Mouse (Mus musculus): ENCODE results near the gene Ifi35. TPM values are rescaled to one million over a fixed set of nuclear protein-coding genes. Genes with fewer than 3 reads are reported as not detected.
"Not testable (repeated sequence)": the region's sequence is repeated elsewhere in the genome, so short reads cannot be mapped to it uniquely, and the experiment has no call there.

Gene Ifi35
- polyA plus RNA-seq, 1 experiment from 2014 or later = 2.3 TPM

GRCm38 (mm10) chr11:101449596-101449995, 1.4 kb downstream of the Ifi35 start:
- H3K9ac ChIP-seq (replicated peaks); H3K9me3 ChIP-seq; ATAC-seq; H3K27ac ChIP-seq; H3K4me3 ChIP-seq (replicated peaks); H3K4me2 ChIP-seq (replicated peaks); H3K4me1 ChIP-seq (replicated peaks); H3K27me3 ChIP-seq: not testable (repeated sequence)
- WGBS = 92% methylated on average over 4 of the region's 4 CpGs
- peaks cover 16% of the 10 kb centered on the region for H3K36me3 ChIP-seq

- Histone ChIP-seq H3K27ac (no peak overlapping the region), H3K4me3 (replicated peaks) (no peak overlapping the region), H3K4me1 (replicated peaks) (0 out of 2 replicates have a peak, but pooled peaks cover 5% of the 10 kb centered on the region), H3K27me3 (no peaks in the 10 kb centered on the region), H3K36me3 (peaks cover 10% of the 10 kb centered on the region), H3K9me3 (no peaks in the 10 kb centered on the region), H3K9ac (replicated peaks) (no peak overlapping the region), H3K4me2 (replicated peaks) (no peak overlapping the region)
- 86% methylated on average over 3 of the region's 3 CpGs for WGBS
- no peak for ATAC-seq
Observed at GRCm38 (mm10) chr11:101450394-101450793, 2.2 kb downstream of the Ifi35 start.

GRCm38 (mm10) chr11:101451536-101451935, 3.3 kb downstream of the Ifi35 start:
- 95% methylated on average over 10 of the region's 10 CpGs for WGBS
- Histone ChIP-seq H3K27ac (no peak overlapping the region), H3K36me3 (peaks cover 3% of the 10 kb centered on the region; the same call in 1 of the 2 replicates), H3K27me3 (no peaks in the 10 kb centered on the region), H3K4me1 (replicated peaks) (0 out of 2 replicates have a peak, but pooled peaks cover 5% of the 10 kb centered on the region), H3K4me3 (replicated peaks) (no peak overlapping the region), H3K4me2 (replicated peaks) (no peak overlapping the region), H3K9ac (replicated peaks) (no peak overlapping the region), H3K9me3 (no peaks in the 10 kb centered on the region)
- no peak for ATAC-seq

GRCm38 (mm10) chr11:101452093-101452774, 4.0 kb downstream of the Ifi35 start:
- peaks cover 4% of the 10 kb centered on the region for H3K36me3 ChIP-seq
- no peaks in the 10 kb centered on the region for H3K9me3 ChIP-seq
- no peak for ATAC-seq
- H3K9ac ChIP-seq (replicated peaks) = no peak overlapping the region
- no peak overlapping the region for H3K27ac ChIP-seq
- H3K4me1 ChIP-seq (replicated peaks) = 0 out of 2 replicates have a peak, but pooled peaks cover 5% of the 10 kb centered on the region
- no peaks in the 10 kb centered on the region for H3K27me3 ChIP-seq
- 78% methylated on average over 10 of the region's 10 CpGs for WGBS
- H3K4me2 ChIP-seq (replicated peaks) = no peak overlapping the region
- no peak overlapping the region for H3K4me3 ChIP-seq (replicated peaks)

GRCm38 (mm10) chr11:101454702-101455101, 6.5 kb downstream of the Ifi35 start:
- H3K9me3 ChIP-seq = no peaks in the 10 kb centered on the region
- H3K27me3 ChIP-seq = no peaks in the 10 kb centered on the region
- ATAC-seq = no peak; the same call in 1 of the 2 replicates
- no peak overlapping the region for H3K27ac ChIP-seq
- no peak overlapping the region for H3K9ac ChIP-seq (replicated peaks)
- no peak overlapping the region for H3K4me3 ChIP-seq (replicated peaks)
- peaks cover 28% of the 10 kb centered on the region for H3K36me3 ChIP-seq
- no peak overlapping the region for H3K4me2 ChIP-seq (replicated peaks)
- WGBS = 41% methylated on average over 6 of the region's 6 CpGs
- H3K4me1 ChIP-seq (replicated peaks) = 0 out of 2 replicates have a peak, but pooled peaks cover 5% of the 10 kb centered on the region

- H3K9ac ChIP-seq (replicated peaks) = no peak overlapping the region
- H3K27me3 ChIP-seq = no peaks in the 10 kb centered on the region
- H3K4me3 ChIP-seq (replicated peaks) = no peak overlapping the region
- H3K9me3 ChIP-seq = no peaks in the 10 kb centered on the region
- peaks cover 38% of the 10 kb centered on the region for H3K36me3 ChIP-seq
- 83% methylated on average over 7 of the region's 7 CpGs for WGBS
- no peak for ATAC-seq
- H3K27ac ChIP-seq = no peak overlapping the region
- no peak overlapping the region for H3K4me2 ChIP-seq (replicated peaks)
- 0 out of 2 replicates have a peak, but pooled peaks cover 8% of the 10 kb centered on the region for H3K4me1 ChIP-seq (replicated peaks)
Observed at GRCm38 (mm10) chr11:101455627-101456026, 7.4 kb downstream of the Ifi35 start.

GRCm38 (mm10) chr11:101457631-101458030, 9.4 kb downstream of the Ifi35 start:
- H3K9me3 ChIP-seq = no peaks in the 10 kb centered on the region
- no peak overlapping the region for H3K27ac ChIP-seq
- H3K36me3 ChIP-seq = peaks cover 58% of the 10 kb centered on the region
- ATAC-seq = no peak
- H3K9ac ChIP-seq (replicated peaks) = no peak overlapping the region
- H3K27me3 ChIP-seq = no peaks in the 10 kb centered on the region
- H3K4me3 ChIP-seq (replicated peaks) = no peak overlapping the region
- H3K4me2 ChIP-seq (replicated peaks) = no peak overlapping the region
- 94% methylated on average over 9 of the region's 9 CpGs for WGBS
- H3K4me1 ChIP-seq (replicated peaks) = peaks cover 17% of the 10 kb centered on the region

GRCm38 (mm10) chr11:101458217-101458616, 10.0 kb downstream of the Ifi35 start:
- Histone ChIP-seq H3K4me2 (replicated peaks) (no peak overlapping the region), H3K4me1 (replicated peaks) (peaks cover 23% of the 10 kb centered on the region), H3K9ac (replicated peaks) (no peak overlapping the region), H3K27me3 (no peaks in the 10 kb centered on the region), H3K4me3 (replicated peaks) (no peak overlapping the region), H3K9me3 (no peaks in the 10 kb centered on the region), H3K36me3 (peaks cover 58% of the 10 kb centered on the region), H3K27ac (no peak overlapping the region)
- no peak for ATAC-seq
- WGBS = 89% methylated on average over 12 of the region's 12 CpGs

GRCm38 (mm10) chr11:101459716-101460115, 11.5 kb downstream of the Ifi35 start:
- Histone ChIP-seq H3K4me1 (replicated peaks) (peaks cover 34% of the 10 kb centered on the region), H3K27me3 (no peaks in the 10 kb centered on the region), H3K9ac (replicated peaks) (0 out of 2 replicates have a peak overlapping the region, but pooled peaks have one; percentile 41), H3K9me3 (no peaks in the 10 kb centered on the region), H3K27ac (no peak overlapping the region), H3K4me3 (replicated peaks) (no peak overlapping the region), H3K36me3 (peaks cover 58% of the 10 kb centered on the region), H3K4me2 (replicated peaks) (no peak overlapping the region)
- ATAC-seq = no peak
- 43% methylated on average over 6 of the region's 6 CpGs for WGBS

- Histone ChIP-seq H3K4me2 (replicated peaks) (no peak overlapping the region), H3K36me3 (peaks cover 58% of the 10 kb centered on the region), H3K9me3 (no peaks in the 10 kb centered on the region), H3K4me3 (replicated peaks) (no peak overlapping the region), H3K27me3 (no peaks in the 10 kb centered on the region), H3K27ac (no peak overlapping the region), H3K4me1 (replicated peaks) (peaks cover 36% of the 10 kb centered on the region), H3K9ac (replicated peaks) (0 out of 2 replicates have a peak overlapping the region, but pooled peaks have one; percentile 41)
- ATAC-seq = no peak
- 93% methylated on average over 15 of the region's 15 CpGs for WGBS
Observed at GRCm38 (mm10) chr11:101460321-101460720, 12.1 kb downstream of the Ifi35 start.

- Histone ChIP-seq H3K27me3 (no peaks in the 10 kb centered on the region), H3K27ac (peak overlapping the region; percentile 63), H3K4me1 (replicated peaks) (peaks cover 47% of the 10 kb centered on the region), H3K9me3 (no peaks in the 10 kb centered on the region), H3K4me2 (replicated peaks) (peak overlapping the region; percentile 82), H3K36me3 (peaks cover 55% of the 10 kb centered on the region), H3K4me3 (replicated peaks) (no peak overlapping the region; the same call in 1 of the 2 replicates), H3K9ac (replicated peaks) (0 out of 2 replicates have a peak overlapping the region, but pooled peaks have one; percentile 39)
- no peak; the same call in 1 of the 2 replicates for ATAC-seq
- WGBS = 65% methylated on average over 14 of the region's 14 CpGs
Observed at GRCm38 (mm10) chr11:101462141-101462540, 13.9 kb downstream of the Ifi35 start.

- peak; percentile 53; the same call in 1 of the 2 replicates for ATAC-seq
- 25% methylated on average over 13 of the region's 13 CpGs for WGBS
- peak overlapping the region; percentile 63 for H3K27ac ChIP-seq
Observed at GRCm38 (mm10) chr11:101462583-101463440, 14.6 kb downstream of the Ifi35 start.

More at GRCm38 (mm10) chr11:101462583-101463440, 14.6 kb downstream of the Ifi35 start:
- peaks cover 48% of the 10 kb centered on the region for H3K36me3 ChIP-seq
- H3K4me3 ChIP-seq (replicated peaks) = peak overlapping the region; percentile 95
- no peaks in the 10 kb centered on the region for H3K9me3 ChIP-seq
- H3K4me1 ChIP-seq (replicated peaks) = peaks cover 53% of the 10 kb centered on the region
- peak overlapping the region; percentile 82 for H3K4me2 ChIP-seq (replicated peaks)
- no peaks in the 10 kb centered on the region for H3K27me3 ChIP-seq
- H3K9ac ChIP-seq (replicated peaks) = peak overlapping the region; percentile 44
